Mouse (Mus musculus) liver, embryonic 13.5 days (tissue): Measurements from ENCODE around the gene Chd2. TPM values are rescaled to one million over a fixed set of nuclear protein-coding genes. Genes with fewer than 3 reads are reported as not detected.
A peak's percentile ranks its signal among the peaks of the same experiment; 100 is the strongest.

Source experiments
- ATAC-seq: fragments of 200-750 bp; cut with Nextera tagmentation; 2 replicates; pipeline ENCODE4 v1.8.0; 2017; ENCODE audit warnings: low read depth, mild to moderate bottlenecking, moderate number of reproducible peaks, moderate library complexity
- DNase-seq: peaks from one replicate; pipeline ENCODE4 v3.0.0; 2022
- H3K27ac ChIP-seq: fragments of 300-500 bp; sonication (generic); 2 replicates; pipeline ENCODE4 v1.5.1; 2015; ENCODE audit warnings: moderate library complexity, mild to moderate bottlenecking, inconsistent platforms
- H3K27me3 ChIP-seq: fragments of 300-500 bp; sonication (generic); 2 replicates; pipeline ENCODE4 v1.6.1; 2015; ENCODE audit warnings: mild to moderate bottlenecking, inconsistent platforms
- H3K36me3 ChIP-seq: fragments of 300-500 bp; sonication (generic); 2 replicates; pipeline ENCODE4 v1.6.1; 2015; ENCODE audit warnings: mild to moderate bottlenecking, inconsistent platforms
- H3K4me1 ChIP-seq: fragments of 300-500 bp; sonication (generic); replicated peaks from 2 replicates; pipeline ENCODE4 v1.6.1; 2015; ENCODE audit warnings: inconsistent platforms
- H3K4me2 ChIP-seq: fragments of 300-500 bp; sonication (generic); 2 replicates; pipeline ENCODE4 v1.6.1; 2015; ENCODE audit warnings: inconsistent platforms, mild to moderate bottlenecking, moderate library complexity
- H3K4me3 ChIP-seq: fragments of 300-500 bp; sonication (generic); replicated peaks from 2 replicates; pipeline ENCODE4 v1.5.1; 2015; ENCODE audit warnings: mild to moderate bottlenecking, inconsistent platforms
- H3K9ac ChIP-seq: fragments of 300-500 bp; sonication (generic); 2 replicates; pipeline ENCODE4 v1.6.1; 2015; ENCODE audit warnings: mild to moderate bottlenecking, inconsistent platforms
- H3K9me3 ChIP-seq: fragments of 300-500 bp; sonication (generic); replicated peaks from 2 replicates; pipeline ENCODE4 v1.6.1; 2016; ENCODE audit warnings: inconsistent platforms
- WGBS: fragments of 180-500 bp; shearing (Covaris S2); methylation state at CpG from one replicate; pipeline ENCODE4 v1.1.7; 2015; ENCODE audit not compliant: insufficient replicate concordance; 5-methylcytosine and 5-hydroxymethylcytosine counted together
- polyA plus RNA-seq: library from polyadenylated mRNA; unstranded; fragments of >200 nt; fragmentation: Nextera tagmentation; extraction: Ambion mirVana; gene quantifications from 2 replicates; pipeline ENCODE4 v1.2.1, GENCODE M21; 2015

Gene Chd2
- polyA plus RNA-seq = 18.8 and 25.6 TPM in 2 replicates

DNA sequence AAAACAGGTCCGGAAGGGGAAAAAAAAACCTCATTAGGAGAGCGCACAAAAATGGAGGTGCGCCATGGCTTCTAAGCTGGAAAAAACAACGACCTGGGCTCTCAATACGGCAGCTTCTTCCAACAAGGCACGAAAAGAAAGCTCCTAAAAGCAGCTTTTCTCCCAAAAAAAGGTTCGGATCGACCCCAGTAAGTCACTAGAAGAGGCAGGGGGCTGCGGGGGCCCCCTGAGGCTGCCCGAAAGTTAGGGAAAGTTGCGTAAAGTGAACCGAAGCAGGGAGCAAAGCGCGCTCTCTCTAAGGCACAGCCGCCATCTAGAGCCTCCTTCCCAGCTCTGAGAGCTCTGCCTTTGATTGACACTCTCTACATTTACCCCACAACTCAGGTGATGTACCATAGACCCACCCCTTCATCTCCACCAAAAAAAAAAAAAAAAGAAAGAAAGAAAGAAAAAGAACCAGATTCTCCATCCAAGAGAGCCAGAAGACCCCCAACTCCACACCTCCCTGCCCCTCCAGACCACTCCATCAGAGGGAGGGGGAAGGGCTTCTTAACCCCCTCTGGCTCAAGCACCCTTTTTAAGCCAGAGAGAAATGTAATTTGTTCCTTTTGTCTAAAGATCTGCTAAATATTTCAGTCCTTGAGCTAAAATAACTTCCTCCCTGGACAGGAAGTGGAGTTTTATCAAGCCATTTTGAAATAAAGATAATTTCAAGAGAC, at the start of gene Chd2:
Gene Chd2 (minus strand): TSS at position 419 of the 719 bp plus-strand sequence.
- DNase-seq = peak; percentile 69
- peak; percentile 60 for ATAC-seq
- under 1% methylated on average over 15 of the region's 15 CpGs for WGBS

DNA sequence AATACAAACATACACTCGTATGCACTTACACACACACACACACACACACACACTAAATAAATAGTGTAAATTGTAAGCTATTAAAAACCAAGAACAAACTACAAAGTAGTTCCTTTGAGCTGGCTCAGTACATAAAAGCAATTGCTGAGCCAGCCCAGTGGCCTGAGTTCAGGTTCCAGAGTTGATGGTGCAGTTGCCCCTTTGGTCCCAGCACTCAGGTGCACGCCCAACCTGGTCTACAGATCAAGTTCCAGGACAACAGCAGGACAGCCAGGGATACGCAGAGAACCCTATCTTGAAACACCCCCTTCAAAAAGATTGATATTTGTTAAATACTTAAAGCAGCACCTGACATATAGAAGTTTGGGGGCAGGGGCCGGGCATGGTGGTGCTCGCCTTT, 49.1 kb upstream of the Chd2 start:
- H3K27ac ChIP-seq = no peak overlapping the region; the same call in 1 of the 2 replicates
- no peak overlapping the region for H3K4me2 ChIP-seq
- H3K27me3 ChIP-seq = no peaks in the 10 kb centered on the region
- no peaks in the 10 kb centered on the region for H3K9me3 ChIP-seq
- H3K36me3 ChIP-seq = no peaks in the 10 kb centered on the region
- no peak overlapping the region for H3K4me3 ChIP-seq
- H3K4me1 ChIP-seq = peaks cover 49% of the 10 kb centered on the region
- no peak overlapping the region for H3K9ac ChIP-seq
- WGBS = 81% methylated on average over 5 of the region's 5 CpGs
- DNase-seq (no peak), ATAC-seq (no peak)

More for the DNA sequence above, at the start of gene Chd2:
- Histone ChIP-seq H3K4me2 (peak within 1 kb of the TSS; percentile 69), H3K27ac (peak within 1 kb of the TSS; percentile 99), H3K9me3 (no peaks in the 10 kb centered on the region), H3K36me3 (peaks cover 24% of the 10 kb centered on the region), H3K4me3 (peak within 1 kb of the TSS; percentile 83), H3K27me3 (no peaks in the 10 kb centered on the region), H3K9ac (peak within 1 kb of the TSS; percentile 95), H3K4me1 (peaks cover 22% of the 10 kb centered on the region)

DNA sequence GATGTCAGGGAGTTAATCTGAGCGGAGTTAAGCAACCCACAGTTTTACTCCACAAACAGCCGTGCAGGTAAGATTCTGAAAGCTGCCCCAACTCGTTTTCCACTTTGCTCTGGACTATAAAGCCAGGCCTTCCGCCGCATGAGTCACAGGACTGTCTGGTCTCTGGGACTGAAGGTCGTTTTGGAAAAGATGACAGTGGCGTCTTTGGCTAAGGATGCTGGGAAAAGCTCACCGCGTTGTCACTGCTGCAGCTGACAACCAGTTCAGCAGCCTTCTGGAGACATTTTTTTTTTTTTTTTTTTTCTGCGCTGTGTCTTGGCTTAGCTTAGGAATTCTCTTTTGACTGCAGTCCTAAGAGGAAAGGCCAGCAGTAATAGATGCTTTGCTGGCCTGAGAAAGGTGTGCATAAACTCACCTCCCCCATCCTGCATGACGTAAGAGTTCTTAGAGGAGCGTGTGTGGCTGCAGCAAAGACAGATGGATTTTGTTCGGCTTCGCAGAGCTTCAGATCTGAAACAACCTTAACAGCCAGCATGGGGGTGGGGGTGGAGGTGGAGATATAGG, 47.7 kb upstream of the Chd2 start:
- ATAC-seq (no peak), DNase-seq (no peak)
- no peaks in the 10 kb centered on the region for H3K27me3 ChIP-seq
- H3K9me3 ChIP-seq = no peaks in the 10 kb centered on the region
- H3K4me1 ChIP-seq = peaks cover 49% of the 10 kb centered on the region
- H3K4me2 ChIP-seq = peak overlapping the region; percentile 8; the same call in 1 of the 2 replicates
- H3K36me3 ChIP-seq = no peaks in the 10 kb centered on the region
- no peak overlapping the region; the same call in 1 of the 2 replicates for H3K9ac ChIP-seq
- 54% methylated on average over 14 of the region's 14 CpGs for WGBS
- no peak overlapping the region for H3K4me3 ChIP-seq
- peak overlapping the region; percentile 78 for H3K27ac ChIP-seq

DNA sequence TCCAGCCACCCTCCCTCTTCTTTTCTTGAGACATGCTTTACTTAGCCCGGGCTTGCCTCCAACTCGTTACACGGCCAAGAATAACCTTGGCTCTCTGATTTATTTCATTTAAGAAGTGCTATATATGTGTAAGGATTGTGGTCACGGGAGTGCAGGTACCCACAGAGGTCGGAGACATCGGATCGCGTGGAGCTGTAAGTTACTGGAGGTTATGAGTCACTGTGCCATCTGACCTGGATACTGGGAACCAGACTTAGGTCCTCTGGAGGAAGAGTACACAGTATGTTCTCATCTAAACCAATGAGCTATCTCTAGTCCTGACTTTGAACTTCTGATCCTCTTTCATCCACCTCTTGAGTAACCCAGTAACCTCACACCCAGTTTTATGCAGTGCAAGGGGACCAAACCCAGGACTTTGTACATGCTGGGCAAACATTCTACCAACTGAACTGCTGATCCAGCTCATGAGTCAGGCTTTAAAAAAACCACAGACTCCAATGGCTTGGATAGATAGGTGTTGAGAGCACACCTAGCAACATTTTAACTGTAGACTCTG, 46.8 kb upstream of the Chd2 start:
- H3K4me1 ChIP-seq = peaks cover 50% of the 10 kb centered on the region
- no peak overlapping the region for H3K4me2 ChIP-seq
- DNase-seq (no peak), ATAC-seq (peak; percentile 70)
- H3K4me3 ChIP-seq = no peak overlapping the region
- no peaks in the 10 kb centered on the region for H3K9me3 ChIP-seq
- WGBS = 71% methylated on average over 8 of the region's 8 CpGs
- peak overlapping the region; percentile 78 for H3K27ac ChIP-seq
- no peaks in the 10 kb centered on the region for H3K36me3 ChIP-seq
- H3K9ac ChIP-seq = peak overlapping the region; percentile 36; the same call in 1 of the 2 replicates
- no peaks in the 10 kb centered on the region for H3K27me3 ChIP-seq

DNA sequence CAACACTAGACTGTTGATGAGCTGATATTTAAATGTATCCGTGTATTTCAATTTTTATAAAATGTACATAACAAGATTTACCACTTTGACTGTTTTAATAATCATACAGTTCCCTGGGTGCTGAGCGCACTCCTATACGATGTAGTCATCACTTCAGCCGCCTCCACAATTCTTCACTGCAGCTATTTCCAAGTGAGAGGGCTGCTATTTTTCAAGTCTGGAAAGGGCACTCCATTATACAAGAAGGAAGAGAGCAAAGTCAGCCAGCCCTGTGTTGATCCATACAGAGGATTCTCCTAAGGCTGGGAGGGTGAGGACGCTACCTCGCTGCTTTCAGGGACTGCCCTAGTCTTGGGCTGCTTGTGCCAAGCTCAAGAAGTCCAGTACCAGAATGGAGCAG, 45.1 kb upstream of the Chd2 start:
- ATAC-seq (no peak), DNase-seq (no peak)
- Histone ChIP-seq H3K9me3 (no peaks in the 10 kb centered on the region), H3K4me1 (peaks cover 51% of the 10 kb centered on the region), H3K27me3 (no peaks in the 10 kb centered on the region), H3K27ac (no peak overlapping the region), H3K9ac (no peak overlapping the region), H3K4me3 (no peak overlapping the region), H3K4me2 (no peak overlapping the region), H3K36me3 (no peaks in the 10 kb centered on the region)
- WGBS = 85% methylated on average over 6 of the region's 6 CpGs

DNA sequence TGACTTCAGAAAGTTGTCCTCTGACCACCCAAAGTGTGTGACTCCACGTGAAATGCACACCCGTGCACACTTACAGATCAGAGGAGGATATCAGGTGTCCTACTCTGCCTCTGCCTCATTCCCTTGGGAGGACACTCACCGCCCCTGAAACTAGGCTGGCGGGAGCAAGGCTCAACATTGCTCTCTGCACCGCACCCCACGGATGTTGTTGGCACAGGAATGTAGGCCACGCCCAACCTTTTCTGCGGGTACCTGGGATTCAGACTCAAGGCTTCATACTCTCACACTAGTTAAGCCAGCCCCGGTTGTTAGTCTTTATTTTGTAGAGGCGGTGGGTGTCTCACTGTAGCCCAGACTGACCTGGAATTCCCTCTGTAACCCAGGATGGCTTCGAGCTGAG, 44.6 kb upstream of the Chd2 start:
- 80% methylated on average over 11 of the region's 11 CpGs for WGBS
- Histone ChIP-seq H3K27ac (no peak overlapping the region), H3K4me3 (no peak overlapping the region), H3K9ac (no peak overlapping the region), H3K4me1 (peaks cover 51% of the 10 kb centered on the region), H3K27me3 (no peaks in the 10 kb centered on the region), H3K9me3 (no peaks in the 10 kb centered on the region), H3K4me2 (no peak overlapping the region), H3K36me3 (no peaks in the 10 kb centered on the region)
- DNase-seq (no peak), ATAC-seq (no peak)

DNA sequence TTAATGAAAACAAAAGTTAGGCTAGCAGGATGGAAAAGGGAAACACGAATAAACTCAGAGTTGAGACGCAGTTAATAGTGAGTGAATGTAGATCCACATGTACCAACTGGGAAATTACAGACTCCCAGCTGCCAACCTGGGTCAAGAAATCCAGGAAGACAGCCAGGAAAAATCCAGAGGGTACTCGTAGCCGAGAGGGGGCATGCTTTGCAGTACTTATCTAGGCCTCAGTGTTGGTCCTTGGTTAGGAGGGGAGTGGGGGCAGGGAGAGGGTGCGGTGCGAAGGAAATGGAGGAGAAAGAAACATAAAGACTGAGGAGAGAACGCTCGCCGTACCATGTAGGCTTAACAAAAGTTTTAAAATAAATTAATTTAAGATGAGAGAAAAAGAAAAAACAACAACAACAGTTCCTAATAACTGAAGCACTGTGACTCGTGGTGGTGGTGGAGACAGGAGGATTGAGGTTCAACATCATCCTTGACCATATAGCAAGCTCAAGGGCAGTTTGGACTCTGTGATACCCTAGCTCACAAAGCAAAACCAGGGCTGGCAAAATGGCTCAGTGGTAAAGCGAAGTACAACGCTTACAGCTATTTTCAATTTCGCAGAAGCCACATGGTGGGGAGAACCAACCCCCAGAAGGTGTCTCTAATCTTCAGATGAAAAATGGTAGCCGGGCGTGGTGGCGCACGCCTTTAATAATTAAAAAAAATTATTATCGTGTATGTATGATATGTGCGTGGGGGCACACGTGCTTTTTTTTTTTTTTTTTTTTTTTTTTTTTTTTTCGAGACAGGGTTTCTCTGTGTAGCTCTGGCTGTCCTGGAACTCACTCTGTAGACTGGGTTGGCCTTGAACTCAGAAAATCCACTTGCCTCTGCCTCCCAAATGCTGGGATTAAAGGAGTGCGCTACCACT, 43.7 kb upstream of the Chd2 start:
- Histone ChIP-seq H3K4me3 (no peak overlapping the region), H3K27ac (peak overlapping the region; percentile 65; the same call in 1 of the 2 replicates), H3K27me3 (no peaks in the 10 kb centered on the region), H3K4me2 (no peak overlapping the region), H3K4me1 (peaks cover 53% of the 10 kb centered on the region), H3K9me3 (no peaks in the 10 kb centered on the region), H3K36me3 (no peaks in the 10 kb centered on the region), H3K9ac (no peak overlapping the region)
- 76% methylated on average over 22 of the region's 22 CpGs for WGBS
- ATAC-seq = no peak
- DNase-seq = no peak

DNA sequence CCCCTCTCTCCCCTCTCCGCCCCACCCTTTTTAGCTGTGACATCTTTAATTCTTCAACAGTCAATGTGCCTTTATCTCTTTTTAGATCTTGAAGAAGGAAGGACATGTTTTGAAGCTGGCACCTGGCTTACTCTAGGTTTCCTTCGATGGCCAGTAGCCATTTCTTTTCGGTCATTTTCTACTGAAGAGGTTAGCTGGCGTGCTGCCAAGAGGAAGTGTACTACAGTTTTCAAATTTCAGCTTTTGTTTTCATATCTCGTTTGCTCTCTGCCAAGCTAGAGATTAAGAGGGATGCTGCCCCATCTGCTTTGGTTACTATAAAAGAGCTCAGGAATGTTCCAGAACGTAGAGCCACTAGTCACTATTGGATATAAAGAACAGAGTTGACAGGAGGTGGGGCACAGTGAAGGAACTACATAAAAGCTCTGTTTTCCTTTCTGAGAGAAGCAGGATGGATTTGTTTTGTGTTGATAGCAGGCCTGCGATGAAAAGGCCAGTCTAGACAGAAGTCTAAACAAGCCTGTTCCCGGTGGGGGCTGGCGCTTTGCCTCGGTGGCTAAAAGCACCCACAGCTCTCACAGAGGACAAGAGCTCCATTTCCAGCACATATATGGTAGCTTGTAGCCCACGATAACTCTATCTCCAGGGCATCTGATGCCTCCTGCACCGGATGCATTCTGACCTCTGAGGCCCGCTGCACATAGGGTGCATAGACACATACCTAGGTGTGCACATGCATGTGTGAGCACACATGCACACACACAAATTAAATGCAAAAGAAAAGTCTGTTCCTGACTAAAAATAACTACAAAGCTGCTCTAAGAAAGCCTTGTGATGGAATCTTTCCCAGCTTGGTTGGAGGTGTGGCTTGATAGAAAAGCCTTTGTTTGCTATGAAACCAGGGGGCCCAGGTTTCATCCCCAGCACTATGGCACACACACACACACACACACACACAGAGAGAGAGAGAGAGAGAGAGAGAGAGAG, 42.7 kb upstream of the Chd2 start:
- Histone ChIP-seq H3K9ac (peak overlapping the region; percentile 1; the same call in 1 of the 2 replicates), H3K4me1 (peaks cover 51% of the 10 kb centered on the region), H3K27me3 (no peaks in the 10 kb centered on the region), H3K9me3 (no peaks in the 10 kb centered on the region), H3K36me3 (no peaks in the 10 kb centered on the region), H3K4me3 (no peak overlapping the region), H3K4me2 (no peak overlapping the region), H3K27ac (peak overlapping the region; percentile 57)
- DNase-seq (no peak), ATAC-seq (peak; percentile 29; the same call in 1 of the 2 replicates)
- 35% methylated on average over 13 of the region's 13 CpGs for WGBS

DNA sequence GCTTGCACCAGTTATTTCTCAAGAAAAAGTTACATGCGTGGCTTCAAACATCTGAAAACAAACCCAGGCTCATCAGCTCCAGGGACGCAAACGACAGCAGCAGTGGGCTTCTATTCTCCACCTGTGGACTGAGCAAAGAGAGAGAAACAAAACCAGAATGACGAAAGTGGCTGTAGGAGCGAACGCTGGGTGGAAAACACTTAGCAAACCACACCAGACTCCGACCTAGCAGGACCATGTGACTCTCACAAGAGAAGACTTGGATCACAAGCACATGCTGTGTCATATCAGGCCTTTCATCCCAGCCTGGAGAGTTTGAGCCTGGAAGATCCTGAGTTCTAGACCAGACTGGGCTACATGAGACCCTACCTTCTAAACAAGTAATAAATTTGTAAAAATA, 41.8 kb upstream of the Chd2 start:
- no peak overlapping the region for H3K4me3 ChIP-seq
- no peaks in the 10 kb centered on the region for H3K27me3 ChIP-seq
- H3K4me1 ChIP-seq = peaks cover 46% of the 10 kb centered on the region
- H3K9me3 ChIP-seq = no peaks in the 10 kb centered on the region
- 72% methylated on average over 7 of the region's 7 CpGs for WGBS
- no peak overlapping the region for H3K4me2 ChIP-seq
- H3K36me3 ChIP-seq = no peaks in the 10 kb centered on the region
- DNase-seq (no peak), ATAC-seq (no peak)
- no peak overlapping the region for H3K9ac ChIP-seq
- peak overlapping the region; percentile 9; the same call in 1 of the 2 replicates for H3K27ac ChIP-seq

DNA sequence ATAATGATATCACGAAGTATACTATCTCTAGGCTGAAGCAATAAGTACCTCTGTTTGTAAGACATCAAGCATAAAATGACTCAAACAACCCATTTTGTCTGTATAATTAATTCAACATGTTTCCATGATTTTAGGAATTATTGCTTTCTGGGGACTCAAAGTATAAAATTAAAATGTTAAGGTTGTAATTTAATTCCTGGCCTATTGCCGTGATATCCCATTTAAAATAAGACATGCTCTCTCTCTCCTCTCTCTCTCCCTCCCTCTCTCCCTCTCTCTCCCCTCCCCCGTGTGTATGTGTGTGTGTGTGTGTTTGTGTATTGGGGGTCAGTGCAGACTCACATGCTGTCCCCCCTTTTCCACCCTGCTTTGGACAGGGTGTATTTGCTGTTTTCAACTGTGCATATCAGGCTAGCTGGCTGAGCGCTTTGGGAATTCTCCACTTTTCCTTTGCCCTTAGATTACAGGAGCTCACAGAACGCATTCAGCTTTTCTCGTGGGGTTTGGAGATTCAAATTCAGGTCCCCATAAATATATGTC, 40.3 kb upstream of the Chd2 start:
- H3K4me2 ChIP-seq = no peak overlapping the region
- H3K36me3 ChIP-seq = no peaks in the 10 kb centered on the region
- no peaks in the 10 kb centered on the region for H3K9me3 ChIP-seq
- 66% methylated on average over 6 of the region's 6 CpGs for WGBS
- no peaks in the 10 kb centered on the region for H3K27me3 ChIP-seq
- H3K9ac ChIP-seq = no peak overlapping the region
- H3K27ac ChIP-seq = no peak overlapping the region
- H3K4me3 ChIP-seq = no peak overlapping the region
- H3K4me1 ChIP-seq = peaks cover 47% of the 10 kb centered on the region
- ATAC-seq = no peak
- no peak for DNase-seq
